Mouse (Mus musculus) embryo, embryonic 11.5 days (tissue): ENCODE results near the gene Grin2d.
A peak's percentile ranks its signal among the peaks of the same experiment; 100 is the strongest.
"Not testable (repeated sequence)": the region's sequence is repeated elsewhere in the genome, so short reads cannot be mapped to it uniquely, and the experiment has no call there.

ENCODE experiments used
- DNase-seq: peaks from one replicate; pipeline ENCODE4 v3.0.0-alpha.2; 2012; ENCODE audit warnings: low read depth, low spot score

Gene Grin2d

DNA sequence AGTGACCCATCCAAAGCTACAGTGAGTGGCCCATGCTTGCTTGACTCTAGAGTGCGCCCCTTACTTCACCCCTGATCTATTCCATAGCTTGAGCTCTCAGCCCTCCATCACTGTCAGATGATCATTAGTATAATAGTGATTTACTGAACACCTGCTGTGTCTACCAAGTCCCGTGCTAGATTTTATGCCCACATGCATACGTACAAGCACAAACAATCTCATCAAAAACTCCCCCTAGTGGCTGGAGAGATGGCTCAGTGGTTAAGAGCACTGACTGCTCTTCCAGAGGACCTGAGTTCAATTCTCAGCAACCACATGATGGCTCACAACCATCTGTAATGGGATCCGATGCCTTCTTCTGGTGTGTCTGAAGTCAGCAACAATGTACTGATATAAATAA lies 19.9 kb upstream of the Grin2d start:
- not testable (repeated sequence) for DNase-seq

DNA sequence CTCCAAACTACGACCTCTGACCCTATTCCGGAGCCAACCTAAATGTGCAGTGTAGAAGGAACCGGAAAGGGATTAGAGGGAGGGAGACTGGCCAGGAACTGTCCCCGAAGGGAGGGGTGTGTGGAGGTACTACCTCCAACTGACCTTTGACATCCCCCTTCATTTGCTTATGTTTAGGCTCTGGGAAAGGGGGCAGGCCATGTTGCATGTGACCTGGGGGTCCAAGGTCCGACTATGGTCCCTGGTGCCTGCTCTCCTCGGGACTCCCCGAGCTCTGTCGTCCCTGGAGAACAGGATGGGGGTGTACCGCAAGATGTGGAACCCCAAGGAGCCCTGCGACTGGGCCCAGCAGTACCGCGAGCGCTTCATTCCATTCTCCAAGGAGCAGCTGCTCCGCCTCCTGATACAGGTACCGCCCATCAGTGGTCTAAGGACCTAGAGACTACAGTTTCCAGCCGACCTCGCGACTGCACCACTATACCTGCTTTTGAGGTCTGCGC lies 19.1 kb upstream of the Grin2d start:
- no peak for DNase-seq

DNA sequence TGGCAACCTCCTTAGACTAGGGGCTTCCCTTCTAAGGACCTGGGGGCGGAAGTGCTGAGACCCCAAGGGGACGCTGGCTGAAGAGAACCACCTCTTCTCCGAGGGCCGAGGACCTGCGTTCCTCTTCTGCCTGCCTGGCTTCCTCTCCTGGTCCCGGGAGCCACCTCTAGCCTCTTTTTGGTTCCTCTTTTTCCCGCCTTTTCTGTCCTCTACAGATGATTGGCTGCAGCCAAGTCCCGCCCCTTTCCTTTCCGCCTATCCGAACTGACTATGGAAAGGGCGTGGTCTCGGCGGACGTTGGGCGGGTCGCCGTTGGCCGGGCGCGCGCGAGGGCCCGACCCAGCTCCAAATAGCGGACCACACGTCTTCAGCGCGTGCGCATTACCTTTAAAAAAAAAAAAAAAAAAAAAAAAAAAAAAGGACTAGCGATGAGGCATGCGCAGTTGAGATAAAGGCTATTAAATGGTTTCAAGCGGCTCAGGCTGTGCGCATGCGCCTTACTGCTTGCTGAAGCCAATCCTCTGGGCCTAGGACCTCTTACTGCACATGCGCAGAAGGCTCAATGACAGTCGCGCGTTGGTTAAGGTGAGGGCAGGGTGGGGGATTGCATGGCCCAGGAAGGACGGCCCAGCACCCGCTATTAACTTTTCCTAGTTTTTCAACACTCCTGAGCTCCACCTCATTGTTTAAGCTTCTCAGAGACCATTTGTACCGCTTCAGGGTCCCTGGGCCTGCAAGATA lies 18.5 kb upstream of the Grin2d start, which contains the start of the genes Syngr4 and Tmem143:
TSS of gene Syngr4 (minus strand) at position 198 of the 741 bp plus-strand sequence.
TSS of gene Tmem143 (plus strand) at position 425 of the 741 bp plus-strand sequence.
- peak; percentile 97 for DNase-seq

DNA sequence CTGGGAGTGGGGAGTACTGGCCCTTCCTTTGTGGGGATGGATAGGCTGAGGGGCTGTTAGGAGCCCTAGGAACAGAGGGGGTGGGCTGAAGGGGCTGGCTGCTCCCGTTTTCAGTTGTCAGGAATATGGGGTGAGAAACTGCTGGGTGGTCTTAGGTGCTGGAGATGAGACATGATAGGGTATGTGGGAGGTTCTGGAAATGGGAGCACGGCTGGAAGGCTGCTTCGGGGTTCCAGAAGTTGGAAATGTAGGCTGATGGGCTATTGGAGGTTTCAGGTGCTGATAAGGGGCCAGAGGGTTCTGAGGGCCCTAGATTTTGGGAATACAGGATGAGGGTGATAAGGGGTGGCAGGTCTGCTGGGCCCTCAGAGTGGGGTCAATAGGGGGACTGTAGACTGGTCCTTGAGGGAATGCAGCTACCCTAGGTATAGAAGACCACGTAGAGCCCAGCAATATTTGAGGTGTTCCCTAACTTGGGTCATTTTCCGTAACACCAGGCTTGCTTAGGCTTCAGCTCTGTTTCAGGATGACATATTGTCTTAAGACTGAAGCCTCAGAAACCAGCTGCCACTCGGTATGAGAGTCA lies 17.8 kb upstream of the Grin2d start:
- DNase-seq = no peak

DNA sequence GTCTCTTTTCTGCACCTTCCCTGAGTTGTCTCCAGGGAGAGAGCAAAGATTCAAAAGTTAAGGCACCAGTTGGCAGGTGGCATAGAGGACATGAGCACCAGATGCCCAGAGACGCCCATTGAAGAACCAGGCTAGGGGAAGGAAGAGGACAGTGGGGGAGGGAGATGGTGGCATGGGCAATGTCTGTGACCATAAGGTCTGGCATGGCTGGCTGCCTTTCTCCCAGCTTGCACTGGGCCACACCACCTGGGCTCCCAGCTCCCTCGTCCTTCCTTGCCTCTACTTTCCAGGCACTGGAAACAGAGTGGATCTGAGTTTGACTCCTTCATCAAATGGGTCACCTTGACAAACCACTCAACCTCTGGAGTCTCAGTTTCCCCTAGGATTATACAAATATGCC lies 14.5 kb upstream of the Grin2d start:
- no peak for DNase-seq

DNA sequence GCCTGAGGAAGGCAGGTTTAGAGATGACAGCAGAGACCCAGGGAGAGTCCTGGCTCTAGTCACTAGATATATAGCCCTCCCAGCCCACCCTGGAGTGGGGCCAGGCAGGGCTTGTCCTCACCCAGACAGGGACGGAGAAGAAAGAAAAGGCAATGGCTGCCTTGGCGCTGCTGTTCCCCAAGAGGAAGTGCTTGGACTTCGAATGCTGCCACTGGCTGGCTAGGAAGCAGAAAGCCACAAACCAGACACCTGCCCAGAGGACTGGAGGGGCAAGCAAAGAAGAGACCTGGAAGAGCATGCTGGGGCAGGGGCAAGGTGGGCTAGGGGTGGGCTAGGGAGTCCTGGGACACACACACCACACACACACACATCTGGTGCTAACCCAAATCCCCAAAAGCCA lies 9.1 kb upstream of the Grin2d start:
- no peak for DNase-seq

DNA sequence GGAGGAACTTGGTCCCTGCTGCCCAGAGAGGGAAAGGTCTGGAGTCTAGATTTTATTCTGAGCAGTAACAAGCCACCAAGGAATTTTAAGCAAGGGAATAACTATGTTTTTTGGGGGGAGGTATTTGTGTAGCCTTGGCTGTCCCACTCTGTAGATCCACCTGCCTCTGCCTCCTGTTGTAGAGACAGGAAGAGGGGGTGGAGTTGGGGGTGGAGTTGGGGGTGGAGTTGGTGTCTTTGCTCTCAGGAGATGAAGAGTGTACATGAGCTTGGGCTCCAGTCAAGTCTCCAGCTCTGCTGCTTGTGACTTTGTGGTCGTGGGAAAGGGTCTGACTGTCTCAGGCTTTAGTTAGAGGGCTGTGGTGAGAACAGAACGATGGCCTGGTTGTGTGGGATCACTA lies 2.8 kb upstream of the Grin2d start:
- no peak for DNase-seq

DNA sequence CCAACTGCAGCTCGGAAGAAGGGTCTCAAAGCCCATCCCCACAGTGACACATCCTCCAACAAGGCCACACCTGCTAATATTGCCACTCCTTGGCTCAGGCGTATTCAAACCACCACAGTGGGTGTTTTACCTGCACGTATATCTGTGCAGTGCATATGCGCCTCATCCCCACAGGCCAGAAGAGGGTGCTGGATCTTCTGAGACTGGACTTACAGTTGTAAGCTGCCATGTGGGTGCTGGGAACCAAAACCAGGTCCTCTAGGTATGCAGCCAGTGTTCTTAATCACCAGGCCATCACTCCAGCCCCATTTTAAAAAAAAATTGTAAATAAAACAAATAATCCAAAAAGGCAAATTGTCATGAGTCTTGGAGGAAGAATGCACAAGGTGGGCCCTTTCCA lies 2.4 kb upstream of the Grin2d start:
- DNase-seq = no peak

DNA sequence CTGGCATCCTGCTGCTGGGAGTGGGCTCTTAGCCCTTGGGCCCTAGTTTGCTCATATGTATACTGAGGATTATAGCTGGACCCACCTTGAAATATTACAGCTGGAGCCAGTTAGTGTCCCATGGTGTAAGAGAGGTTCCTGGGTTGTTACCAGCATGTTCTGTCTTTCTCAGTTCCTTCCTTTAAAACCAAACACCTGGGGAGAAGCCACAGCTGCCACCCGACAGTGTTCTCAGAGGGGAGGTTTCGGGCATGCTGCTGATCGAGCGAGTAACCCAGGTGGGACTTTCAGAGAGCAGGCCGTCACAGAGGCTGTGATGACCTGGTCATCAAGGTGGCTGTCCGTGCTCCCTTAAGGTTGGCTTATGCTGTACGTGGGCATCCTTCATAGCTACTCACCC lies 1.3 kb downstream of the Grin2d start:
- DNase-seq = no peak

DNA sequence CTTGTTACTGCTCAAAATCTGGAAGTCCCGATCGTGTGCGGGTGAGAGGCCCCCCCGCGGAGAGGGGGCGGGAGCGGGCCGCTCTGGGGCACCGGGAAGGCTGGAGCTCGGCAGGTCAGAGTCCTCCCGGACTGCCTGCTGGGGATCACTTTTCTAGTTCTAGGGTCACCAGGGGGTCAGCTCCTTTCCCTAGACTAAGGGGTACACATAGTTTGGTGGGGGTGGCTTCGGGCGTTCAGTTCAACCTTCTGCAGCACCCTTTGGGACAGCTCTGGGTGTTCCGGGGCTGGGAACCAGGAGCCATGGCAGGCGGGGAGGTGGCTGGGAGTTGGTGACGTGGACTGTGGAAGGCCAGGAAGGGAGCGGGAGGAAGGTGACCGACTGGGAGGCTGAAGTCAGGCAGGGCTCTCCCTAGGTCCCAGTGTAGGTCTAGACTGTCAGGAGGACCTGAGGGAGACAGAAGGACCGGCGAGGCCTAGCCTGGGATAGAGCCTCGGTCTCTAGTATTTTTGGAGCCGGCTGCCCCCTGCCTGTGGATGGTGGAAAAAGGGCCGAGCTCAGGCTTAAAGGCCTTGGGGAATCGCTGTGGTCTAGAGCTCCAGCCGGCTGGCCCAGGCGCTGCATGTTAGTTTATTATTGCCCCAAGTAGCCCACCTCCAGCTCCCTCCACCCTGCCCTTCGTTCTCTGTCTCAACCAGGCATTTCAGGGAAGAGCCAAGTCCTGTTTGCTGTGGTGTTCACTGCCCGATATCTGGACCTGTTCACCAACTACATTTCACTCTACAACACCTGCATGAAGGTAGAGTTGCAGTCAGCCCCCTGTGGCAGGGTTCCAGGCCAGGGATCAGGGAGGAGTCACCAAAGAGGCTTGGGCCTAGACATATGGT lies 4.9 kb downstream of the Grin2d start:
- DNase-seq = no peak

DNA sequence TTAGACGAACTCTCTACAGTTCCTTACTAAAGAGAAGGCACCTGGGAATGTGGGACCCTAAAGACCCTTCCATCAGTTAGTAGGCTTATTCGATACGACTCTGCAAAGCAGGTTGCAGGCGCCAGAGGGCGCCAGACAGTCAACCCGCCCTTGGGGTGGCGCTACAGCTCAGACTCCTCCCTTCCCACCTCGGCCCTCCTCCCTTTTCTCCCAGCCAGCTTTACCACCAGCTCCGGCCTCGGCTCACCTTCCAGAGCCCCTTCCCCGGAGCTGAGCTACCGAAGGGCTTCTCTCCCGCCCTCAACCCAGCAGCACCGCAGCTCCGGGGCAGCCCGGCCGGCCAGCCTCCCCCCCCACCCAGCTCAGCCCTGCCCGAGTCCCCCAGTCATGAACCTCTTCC lies 5.6 kb downstream of the Grin2d start, which contains the start of gene Kdelr1:
TSS of gene Kdelr1 (plus strand) at position 149 of the 400 bp plus-strand sequence.
- peak; percentile 91 for DNase-seq

DNA sequence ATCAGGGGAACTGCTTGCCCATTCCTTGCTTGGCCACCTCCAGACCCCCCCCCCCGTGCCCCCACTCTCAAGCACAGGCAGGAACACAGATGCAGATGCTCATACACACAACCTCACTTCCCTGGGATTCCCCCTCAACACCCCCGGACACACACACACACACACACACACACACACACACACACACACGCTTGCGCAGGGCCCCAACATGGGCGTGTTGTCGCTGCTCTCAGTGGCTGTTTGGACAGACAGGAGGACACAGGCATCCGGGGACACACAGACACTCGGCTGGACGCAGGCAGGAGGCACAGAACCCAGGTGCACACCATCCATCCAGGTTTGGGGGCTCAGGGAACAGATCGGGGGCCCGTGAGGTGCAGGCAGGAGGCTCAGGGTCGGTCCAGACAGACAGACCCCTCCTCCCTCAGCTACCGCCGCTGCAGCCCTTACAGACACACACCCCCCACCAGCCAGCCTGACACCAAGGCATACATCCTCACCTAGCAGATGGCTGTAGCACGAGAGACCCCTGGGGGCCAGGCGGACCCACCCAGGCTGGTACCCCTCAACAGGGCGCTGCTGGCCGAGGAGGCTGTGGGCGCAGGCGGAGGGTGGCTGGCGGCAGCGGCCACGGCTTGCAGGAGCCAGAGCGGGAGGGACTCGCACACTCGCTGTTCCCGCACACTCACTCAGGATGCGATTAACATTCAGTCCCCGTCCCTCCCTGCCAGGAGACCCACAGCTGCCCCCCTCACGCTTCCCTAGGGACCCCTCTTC lies 7.7 kb downstream of the Grin2d start:
- no peak for DNase-seq

DNA sequence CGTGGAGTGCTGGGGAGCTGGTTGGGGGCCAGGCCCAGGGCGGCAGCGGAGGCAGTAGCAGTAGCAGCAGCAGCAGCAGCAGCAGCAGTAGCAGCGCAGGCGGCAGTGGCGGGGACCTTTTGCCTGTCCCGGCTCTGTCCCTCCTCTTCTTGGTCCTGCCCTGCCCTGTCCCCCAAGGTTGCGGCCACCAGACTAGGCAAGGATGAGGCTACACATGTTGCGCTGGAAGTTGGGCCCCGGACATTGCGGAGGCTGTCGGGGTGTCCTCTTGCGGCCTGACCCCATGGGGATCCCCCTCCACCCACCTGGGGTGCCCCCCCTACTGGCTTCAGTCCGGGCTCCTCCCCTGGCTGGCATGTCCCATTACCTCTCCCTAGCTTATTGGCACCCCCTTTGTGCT lies 8.4 kb downstream of the Grin2d start:
- DNase-seq = no peak

DNA sequence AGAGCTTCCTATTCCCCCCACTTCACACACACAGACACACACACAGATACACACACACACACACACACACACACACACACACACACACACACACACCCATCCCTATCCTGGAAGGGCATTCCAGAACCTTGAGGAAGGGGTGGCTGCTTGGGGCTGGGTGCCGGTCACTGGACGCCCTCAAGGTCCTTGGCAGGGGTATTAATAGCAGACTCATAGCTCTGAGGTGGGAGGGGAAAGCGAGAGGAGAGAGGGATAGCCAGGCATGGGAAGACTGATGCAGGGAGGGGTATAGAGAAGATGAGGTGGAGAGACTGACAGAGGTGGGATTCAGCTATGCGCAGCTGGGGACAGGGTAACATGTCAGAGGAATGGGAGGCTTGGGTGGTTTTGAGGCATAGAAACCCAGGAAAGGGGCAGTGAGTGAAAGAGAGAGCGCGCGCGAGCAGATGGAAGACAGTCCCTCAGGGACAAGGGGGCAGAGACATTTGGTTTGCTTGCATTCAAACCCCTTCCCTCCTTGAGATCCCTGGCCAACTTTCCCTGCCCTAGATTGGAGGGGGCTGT lies 9.0 kb downstream of the Grin2d start:
- no peak for DNase-seq

DNA sequence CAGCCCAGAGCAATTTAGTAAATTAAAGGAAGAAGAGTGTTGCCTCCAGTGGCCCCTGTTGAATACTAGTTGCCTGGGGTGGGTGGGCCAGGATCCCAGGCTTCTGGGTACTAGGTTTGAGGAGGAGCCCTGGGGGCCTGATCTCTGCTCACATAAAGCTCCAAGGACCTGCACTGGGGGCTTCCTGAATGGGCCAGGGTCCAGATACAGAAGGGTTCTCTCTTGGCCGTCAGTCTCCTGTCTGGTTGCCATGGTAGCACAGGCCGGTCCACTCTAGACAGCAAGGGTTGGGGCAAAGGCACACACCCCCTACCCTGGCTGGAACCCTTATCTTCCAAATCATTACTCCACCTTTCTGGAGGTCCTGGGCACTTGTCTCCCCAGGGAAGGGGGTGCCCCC lies 10.3 kb downstream of the Grin2d start:
- DNase-seq = no peak

DNA sequence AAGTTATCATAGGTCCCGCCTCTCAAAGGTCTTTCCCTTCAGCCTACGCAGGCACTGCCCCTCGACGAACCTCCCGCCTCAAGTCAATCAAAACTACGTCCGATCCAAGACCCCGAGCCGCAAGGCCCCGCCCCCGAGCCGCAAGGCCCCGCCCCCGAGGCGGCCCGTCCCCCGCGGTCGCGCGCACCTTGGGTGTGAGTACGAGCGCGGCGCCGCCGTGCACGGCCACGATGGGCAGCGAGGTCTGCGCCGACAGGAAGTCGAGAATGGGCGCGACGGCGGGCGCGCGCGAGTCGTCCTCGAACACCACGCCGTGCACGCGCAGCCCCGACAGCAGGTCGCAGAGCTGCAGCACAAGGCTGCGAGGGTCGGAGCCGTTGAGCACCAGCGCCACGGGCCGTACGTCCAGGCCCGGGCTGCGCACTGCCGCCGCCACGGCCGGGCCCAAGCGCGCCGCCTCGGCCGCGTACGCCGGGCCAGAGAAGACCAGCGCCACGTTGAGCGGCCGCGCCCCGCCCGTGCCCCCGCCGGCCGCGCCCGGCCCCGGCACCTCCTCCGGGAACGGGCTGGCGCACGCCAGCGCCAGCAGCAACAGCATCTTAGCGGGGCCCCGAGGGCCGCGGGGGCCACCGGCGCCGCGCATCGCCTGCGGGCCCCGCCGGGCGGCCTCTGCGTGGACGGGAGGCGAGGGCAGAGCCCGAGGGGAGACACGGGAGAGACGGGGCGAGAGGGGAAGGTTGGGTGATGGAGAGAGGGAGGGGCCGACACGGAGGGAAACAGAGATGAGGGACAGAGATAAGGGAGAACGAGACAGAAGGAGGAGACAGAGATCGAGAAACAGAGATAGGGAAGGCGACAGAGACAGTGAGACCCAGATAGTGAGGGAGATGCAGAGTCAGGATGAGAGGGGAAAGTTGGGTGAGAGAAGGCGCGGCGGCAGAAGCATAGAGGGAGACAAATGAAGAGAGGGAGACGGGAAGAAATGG lies 12.0 kb downstream of the Grin2d start:
- peak; percentile 85 for DNase-seq

DNA sequence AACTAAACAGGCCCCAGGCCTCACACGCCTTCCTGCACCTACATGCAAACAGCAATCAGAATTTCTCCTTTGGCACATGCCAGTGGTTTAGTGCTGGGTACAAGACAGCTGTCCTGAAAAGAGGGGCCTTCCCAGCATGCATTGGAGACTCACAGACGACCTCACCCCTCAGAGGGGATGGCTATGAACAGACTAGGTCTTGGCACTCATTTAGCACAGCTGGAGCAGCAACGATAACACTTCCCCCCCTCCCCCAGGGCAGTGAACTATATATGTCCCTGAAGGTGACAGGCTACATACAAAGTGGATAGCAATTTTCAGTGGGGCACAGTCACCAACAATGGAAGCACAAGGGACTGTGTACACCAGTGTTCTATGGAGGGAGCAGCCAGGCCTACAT lies 13.7 kb downstream of the Grin2d start:
- no peak for DNase-seq

DNA sequence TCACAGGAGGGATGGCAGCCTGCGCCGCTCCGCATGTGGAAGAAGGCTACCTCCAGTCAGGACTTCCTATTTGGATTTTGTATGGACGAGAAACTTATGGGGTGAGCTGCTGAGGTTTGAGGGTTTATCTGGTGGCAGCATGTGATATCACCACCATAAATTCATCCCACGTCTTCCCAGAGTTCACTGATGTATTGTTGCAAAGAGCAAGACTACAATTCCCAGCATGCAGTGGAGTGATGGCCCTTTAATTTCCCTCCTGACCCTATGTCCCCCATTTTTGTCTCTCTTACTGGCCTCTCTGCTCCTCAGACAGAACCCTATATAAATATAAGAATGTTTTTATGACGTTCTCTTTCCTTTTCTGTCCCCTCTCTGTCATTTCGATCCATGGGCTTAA lies 15.4 kb downstream of the Grin2d start:
- no peak for DNase-seq

DNA sequence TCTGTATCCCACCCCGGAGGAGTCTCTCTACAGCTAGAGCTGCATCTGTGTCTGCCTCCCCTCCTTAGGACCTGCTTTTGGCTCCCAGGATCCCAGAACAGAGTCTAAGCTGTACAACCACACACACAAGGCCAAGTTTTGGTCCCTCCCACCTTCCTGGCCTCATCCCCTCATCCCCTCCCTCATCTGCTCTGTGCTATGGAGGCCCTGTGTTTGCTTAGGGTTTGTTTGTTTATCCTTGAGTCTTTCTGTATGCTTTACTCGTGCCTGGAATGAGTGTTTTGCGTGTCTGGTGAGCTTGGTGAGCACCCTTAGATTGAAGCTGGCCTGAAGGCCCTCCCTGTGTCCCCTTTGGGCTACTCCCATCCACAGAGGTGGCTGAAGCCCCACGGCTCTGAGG lies 19.2 kb downstream of the Grin2d start:
- DNase-seq = no peak
